Mouse (Mus musculus): ENCODE data around the gene Rbm4b.

GRCm38 (mm10) chr19:4762876-4763275 is 6.6 kb downstream of the Rbm4b start:
- TF ChIP-seq E2F4 (IDR thresholded peaks at IDR 0.05; ENCODE audit: insufficient read depth) (no peak), MYOG (IDR thresholded peaks at IDR 0.05; ENCODE audit: control insufficient read depth in 1 of 3, insufficient read depth in 1 of 3, insufficient read length in 2 of 3, low read depth in 2 of 3) (no peak), USF1 (IDR thresholded peaks at IDR 0.05; ENCODE audit: low read depth) (no peak), POLR2A (IDR thresholded peaks at IDR 0.05; ENCODE audit: insufficient read length, low read depth) (no peak), MAX (IDR thresholded peaks at IDR 0.05; ENCODE audit: low read depth) (no peak), REST (IDR thresholded peaks at IDR 0.05; ENCODE audit: insufficient read depth, insufficient read length) (no peak), POLR2AphosphoS2 (IDR thresholded peaks at IDR 0.05; ENCODE audit: insufficient read length, low read depth) (no peak), MYOD1 (IDR thresholded peaks at IDR 0.05; ENCODE audit: control insufficient read depth in 1 of 3, insufficient read length in 2 of 3, low read depth in 2 of 3) (no peak), TCF12 (IDR thresholded peaks at IDR 0.05; ENCODE audit: insufficient read depth, poor library complexity, severe bottlenecking) (no peak)

Data from myocyte (in vitro differentiated cells).